Mouse (Mus musculus) thymus, postnatal 4 days (tissue): ENCODE data around the gene Msn.

Experiments used
- DNase-seq: peaks from one replicate; pipeline ENCODE4 v3.0.0; 2021

Msn gene

DNA sequence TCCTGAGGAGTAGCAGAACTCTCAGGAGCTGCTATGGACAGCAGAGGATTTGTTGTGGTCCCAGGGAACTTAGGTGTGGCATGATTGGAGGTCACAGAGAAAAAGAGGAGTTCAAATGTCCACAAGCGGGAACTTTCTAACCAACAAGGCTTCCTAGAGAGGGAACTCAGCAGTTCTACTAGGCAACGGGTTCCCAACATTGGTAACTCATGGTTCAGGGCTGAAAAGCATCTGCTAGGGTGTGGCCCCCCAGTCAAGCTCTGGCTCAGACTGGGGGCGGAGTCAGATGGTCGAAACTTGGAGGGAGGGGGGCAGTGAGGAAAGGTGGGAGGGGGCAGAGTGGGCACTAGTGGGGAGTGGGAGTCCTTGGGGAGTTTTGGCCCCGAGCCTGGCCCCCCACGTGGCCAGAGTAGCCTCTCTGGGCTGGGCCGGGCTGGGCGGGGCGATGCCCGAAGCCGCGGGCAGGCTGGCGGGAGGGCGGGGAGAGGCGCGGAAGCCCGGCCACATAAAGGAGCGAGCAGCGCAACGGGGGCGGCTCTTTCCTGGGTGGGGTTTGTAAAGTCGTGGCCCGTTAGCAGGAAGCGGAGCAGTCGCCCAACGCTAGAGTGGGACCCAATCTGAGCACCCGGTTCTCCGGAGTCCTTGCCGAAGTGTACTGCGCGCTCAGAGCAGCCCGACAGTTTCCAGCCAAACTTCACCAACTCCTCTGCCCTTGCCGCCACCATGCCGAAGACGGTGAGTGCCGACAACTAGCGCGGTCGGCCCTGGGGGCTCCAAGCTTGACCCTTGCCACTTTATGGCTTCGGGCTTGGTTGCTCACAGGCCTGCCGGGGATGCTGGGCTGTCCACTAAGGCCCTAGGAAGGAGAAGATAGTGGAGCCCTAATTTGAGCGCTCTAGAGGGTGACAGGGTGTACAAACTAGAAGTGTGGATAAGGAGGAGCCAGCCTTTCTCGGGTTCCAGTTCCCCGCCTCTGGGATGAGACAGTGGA is at the start of gene Msn:
Gene Msn, plus strand, starts transcription at position 534 of the 991 bp plus-strand sequence.
- DNase-seq, result peak; percentile 82

GRCm38 (mm10) chrX:96052798-96053197 is 43.0 kb upstream of the Msn start:
- no peak for DNase-seq

- DNase-seq, result no peak
Observed at GRCm38 (mm10) chrX:96077747-96078146, 18.1 kb upstream of the Msn start.

DNA sequence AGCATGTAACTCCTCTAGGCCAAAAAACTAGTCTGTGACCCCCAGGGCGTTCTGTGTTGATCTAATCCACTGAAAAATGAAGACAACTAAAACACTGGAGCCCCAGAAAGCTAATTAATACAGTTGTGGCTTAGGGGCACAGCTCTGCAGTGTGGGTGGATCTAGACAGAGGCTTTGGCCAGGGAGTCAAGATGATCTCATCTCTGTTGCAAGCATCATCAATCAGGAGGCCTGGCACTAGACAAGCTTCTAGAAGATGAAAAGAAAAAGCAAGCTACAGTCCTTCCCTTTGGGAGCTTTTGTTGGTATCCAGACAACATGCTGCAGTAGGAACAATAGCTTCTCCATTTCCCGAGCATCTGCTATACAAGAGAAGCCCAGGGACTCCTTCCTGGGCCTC is 9.6 kb upstream of the Msn start:
- no peak for DNase-seq

- DNase-seq, result peak; percentile 61
Observed at GRCm38 (mm10) chrX:96096513-96097210, 820 bp downstream of the Msn start.

DNA sequence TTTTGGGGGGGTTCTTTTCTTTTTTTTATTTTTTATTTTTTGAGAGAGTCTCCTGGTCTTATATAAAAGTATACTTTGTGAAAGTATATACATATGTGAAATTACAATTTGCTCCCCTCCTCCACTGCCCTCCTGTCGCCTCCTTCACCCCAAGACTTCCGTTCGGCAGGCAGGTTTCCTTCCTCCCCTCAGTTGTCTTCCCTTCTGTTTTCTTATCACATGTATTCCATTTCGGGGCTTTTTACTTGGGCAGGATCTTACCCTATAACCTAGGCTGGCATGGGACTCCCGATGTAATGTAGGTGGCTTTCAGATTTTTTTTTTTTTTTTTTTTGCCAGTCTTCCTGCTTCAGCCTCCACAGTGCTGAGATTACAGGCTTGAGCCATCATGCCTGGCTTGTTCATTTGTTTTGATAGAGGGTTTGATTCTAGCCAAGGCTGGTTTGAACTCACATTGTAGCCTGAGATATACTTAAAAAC is 1.7 kb downstream of the Msn start:
- peak; percentile 26 for DNase-seq

DNA sequence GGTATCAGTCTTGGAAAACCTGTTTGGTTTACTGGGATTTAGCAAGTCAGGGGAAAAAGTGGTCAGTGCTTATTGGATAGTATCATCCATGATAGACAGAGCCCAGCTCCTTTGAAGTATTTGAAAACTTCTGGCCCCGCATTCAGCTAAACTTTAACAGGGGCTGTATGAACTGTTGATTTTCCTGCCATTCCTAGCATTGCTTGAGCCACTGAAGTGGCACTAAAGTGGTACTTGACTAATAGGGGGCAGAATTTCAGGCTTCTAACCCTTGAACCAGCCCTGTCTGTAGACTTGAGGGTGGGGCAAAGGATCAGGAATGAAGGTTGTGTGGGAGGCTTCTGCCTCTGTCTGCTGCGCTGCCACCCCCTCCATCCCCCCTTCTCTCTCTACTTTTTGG is 3.2 kb downstream of the Msn start:
- no peak for DNase-seq

DNA sequence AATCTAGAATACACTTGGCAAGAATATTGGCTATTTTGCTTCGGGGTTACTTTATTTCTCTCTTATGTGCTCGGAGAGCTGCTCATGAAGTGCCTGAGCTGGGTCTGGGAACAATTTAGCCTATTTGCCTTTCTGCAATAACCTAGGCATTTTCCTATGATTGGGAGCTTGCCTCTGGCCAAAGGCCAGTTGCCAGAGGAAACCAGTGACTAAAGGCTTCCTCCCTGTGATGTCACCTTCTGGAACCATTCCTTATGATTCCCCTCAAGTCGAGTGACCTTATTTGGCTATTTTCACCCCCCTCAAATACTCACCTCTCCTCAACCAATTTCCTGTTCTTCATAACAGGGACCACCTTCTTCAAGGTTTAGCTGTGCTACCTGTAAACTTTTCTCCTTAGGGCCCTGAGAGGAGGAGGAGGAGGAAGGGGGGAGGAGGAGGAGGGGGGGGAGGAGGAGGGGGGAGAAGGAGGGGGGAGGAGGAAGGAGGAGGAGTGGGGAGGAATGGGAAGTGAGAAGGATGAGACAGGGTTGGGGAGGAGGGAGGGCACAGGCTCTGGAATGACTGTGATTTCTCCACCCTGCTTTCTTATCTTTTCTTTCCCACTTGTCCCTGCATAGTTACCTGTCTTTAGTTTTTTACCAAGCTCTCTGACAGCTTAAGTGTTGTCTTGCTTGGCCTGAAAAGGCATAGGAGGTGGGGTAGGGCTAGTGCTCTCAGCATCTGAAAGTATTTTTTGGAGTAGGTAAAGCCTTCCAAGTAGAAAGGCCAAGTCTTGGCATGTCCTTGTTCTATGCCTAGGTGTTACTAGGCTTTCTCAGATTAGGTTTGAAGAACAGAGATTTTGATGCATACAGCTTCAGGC is 11.8 kb downstream of the Msn start:
- DNase-seq, result no peak

- DNase-seq, result no peak
Observed at GRCm38 (mm10) chrX:96113106-96113634, 17.3 kb downstream of the Msn start.

DNA sequence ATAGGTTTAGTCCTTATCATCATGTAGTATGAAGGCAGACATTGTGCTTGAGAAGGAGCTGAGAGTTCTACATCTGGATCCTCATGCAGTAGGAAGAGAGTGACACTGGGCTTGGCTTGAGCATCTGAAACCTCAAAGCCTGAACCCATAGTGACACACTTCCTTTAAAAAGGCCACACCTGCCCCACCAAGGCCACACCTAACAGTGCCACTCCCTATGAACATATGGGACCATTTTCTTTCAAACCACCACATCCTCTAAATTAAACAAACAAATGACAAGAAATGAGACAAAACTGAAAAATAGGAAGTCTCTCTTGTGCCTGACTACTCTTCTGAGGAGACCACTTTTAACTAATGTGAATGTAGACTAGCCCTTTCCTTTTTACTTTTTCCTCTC is 19.7 kb downstream of the Msn start:
- no peak for DNase-seq

DNA sequence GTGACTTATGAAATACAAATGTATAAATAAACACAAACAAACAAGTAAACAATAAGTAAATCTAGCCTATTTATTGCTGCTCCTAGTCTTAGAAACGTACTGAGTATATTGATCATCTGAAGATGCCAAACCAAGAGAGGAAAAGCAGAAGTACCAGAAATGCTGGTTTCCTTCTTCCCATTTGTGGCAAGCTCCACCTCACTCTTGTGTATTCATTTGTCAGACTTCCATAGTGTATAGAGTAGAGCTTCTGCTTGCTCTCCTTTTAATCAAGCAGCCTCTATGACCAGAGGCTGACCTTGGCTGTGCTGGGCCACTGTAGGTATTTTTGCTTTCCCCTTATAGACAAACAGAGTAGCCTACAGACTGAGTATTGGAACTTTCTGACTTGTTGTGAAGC is 21.5 kb downstream of the Msn start:
- DNase-seq, result no peak

DNA sequence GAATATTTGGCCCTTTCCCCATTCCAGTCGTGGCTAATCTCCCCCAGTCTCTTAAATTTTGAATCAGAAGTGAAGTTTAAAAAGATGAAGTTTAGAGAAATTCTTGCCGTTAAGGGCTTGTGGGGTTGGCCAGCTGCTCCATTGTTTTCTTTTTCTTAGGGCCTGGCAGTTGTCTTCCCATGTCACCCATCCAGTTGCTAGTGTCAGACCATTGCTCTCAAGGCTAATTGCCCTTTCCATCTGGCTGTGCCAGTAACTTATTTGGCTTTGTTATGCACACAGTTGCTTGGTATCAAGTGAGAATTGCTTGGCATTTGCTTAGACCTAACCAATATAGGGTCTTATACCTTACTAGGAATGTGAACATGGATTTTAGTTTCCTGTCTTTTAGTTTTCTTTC is 24.2 kb downstream of the Msn start:
- DNase-seq, result no peak

- no peak for DNase-seq
Observed at GRCm38 (mm10) chrX:96121912-96122311, 26.1 kb downstream of the Msn start.

GRCm38 (mm10) chrX:96126803-96127202 is 31.0 kb downstream of the Msn start:
- no peak for DNase-seq

DNA sequence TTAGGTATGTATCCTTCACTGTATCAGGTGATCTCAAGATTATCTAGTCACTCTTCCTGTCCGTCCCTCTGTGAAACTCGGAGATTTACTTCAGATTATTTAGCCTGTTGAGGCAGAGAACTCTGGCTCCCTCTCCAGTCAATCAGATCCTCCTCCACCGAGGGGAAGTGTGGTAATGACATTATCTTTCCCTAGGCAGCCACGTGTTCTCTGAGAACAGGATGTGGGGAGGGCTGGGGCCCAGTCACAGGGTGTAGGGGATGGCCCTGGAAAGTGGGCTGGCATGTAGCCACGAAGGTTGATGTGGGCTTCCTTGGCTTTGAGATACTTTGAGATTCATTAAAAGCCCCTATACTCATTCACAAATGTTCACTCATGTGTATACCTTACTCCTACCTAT is 34.3 kb downstream of the Msn start:
- peak; percentile 63 for DNase-seq

GRCm38 (mm10) chrX:96130663-96131062 is 34.8 kb downstream of the Msn start:
- DNase-seq, result peak; percentile 60

GRCm38 (mm10) chrX:96133260-96133659 is 37.4 kb downstream of the Msn start:
- DNase-seq, result peak; percentile 38

- no peak for DNase-seq
Observed at GRCm38 (mm10) chrX:96134243-96134661, 38.4 kb downstream of the Msn start.

- no peak for DNase-seq
Observed at GRCm38 (mm10) chrX:96134840-96135580, 39.2 kb downstream of the Msn start.

DNA sequence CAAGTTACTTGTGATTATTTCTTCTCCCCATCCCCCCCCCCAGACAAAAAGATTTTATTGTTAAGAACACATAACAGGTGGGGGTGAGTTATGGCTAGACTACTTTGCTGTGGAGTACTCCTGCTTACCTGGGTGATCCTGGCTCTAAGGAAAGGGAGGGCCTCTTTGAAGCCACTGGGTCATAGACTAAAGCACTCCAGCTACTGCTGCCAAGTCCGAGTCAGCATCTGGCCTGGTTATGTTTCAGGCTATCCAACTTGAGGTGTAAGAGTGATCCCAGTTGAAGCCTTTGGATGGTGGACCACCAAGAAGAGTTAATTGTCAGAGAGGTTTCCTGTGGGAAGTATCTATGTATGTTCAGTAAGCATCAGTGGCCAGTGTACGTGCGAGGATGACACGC is 39.7 kb downstream of the Msn start:
- no peak for DNase-seq

- DNase-seq, result no peak
Observed at GRCm38 (mm10) chrX:96139262-96139661, 43.4 kb downstream of the Msn start.

DNA sequence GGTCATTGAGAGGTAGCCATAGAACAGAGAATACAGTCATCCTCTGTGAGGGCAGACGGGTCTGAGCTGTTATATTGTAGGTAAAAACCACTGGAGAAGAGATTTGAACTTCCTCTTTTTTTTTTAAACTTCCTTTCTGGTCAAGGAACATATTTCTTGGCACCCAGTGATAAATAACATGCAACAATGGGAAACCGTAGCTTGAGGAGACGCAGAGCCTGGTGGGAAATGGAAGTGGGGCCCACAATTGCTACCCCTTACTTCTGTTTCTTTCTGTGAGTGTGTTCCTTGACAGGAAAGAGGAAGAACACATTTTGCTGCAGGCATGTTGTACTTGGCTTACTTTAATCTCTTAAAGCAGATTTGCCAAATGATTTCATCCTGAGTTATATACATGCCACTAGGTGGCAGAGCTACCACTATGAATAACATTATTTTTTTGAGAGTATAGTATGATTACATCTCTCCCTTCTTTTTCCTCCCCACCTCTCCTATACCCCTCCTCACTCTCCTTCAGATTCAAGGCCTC is 49.2 kb downstream of the Msn start:
- no peak for DNase-seq
